Mouse (Mus musculus) E14TG2a.4 (cell line): ENCODE measurements around the gene Clybl.
A peak's percentile ranks its signal among the peaks of the same experiment; 100 is the strongest.

Experiments
- H3K27me3 ChIP-seq: 2 replicates; pipeline ENCODE4 v1.6.1; 2014; ENCODE audit warnings: low read length, control low read depth; ENCODE audit not compliant: insufficient read depth
- H3K36me3 ChIP-seq: 2 replicates; pipeline ENCODE4 v1.6.1; 2014; ENCODE audit warnings: low read length, control low read depth; ENCODE audit not compliant: insufficient read depth
- H3K4me1 ChIP-seq: replicated peaks from 2 replicates; pipeline ENCODE4 v1.6.1; 2014; ENCODE audit warnings: low read depth, low read length, control low read depth
- H3K4me3 ChIP-seq: replicated peaks from 2 replicates; pipeline ENCODE4 v1.5.1; 2014; ENCODE audit warnings: mild to moderate bottlenecking, low read length
- H3K9me3 ChIP-seq: 2 replicates; pipeline ENCODE4 v1.6.1; 2014; ENCODE audit warnings: low read length, control low read depth
- CTCF ChIP-seq: conservative IDR thresholded peaks from 2 replicates; pipeline ENCODE4 v1.5.1; 2014; ENCODE audit warnings: low read length
- NANOG ChIP-seq: IDR thresholded peaks from 2 replicates; pipeline ENCODE4 v1.6.1; 2014; ENCODE audit warnings: borderline replicate concordance, low read length, mixed read lengths
- POU5F1 ChIP-seq: IDR thresholded peaks from 2 replicates; pipeline ENCODE4 v1.6.1; 2014; ENCODE audit warnings: low read length, borderline replicate concordance

Gene Clybl

DNA sequence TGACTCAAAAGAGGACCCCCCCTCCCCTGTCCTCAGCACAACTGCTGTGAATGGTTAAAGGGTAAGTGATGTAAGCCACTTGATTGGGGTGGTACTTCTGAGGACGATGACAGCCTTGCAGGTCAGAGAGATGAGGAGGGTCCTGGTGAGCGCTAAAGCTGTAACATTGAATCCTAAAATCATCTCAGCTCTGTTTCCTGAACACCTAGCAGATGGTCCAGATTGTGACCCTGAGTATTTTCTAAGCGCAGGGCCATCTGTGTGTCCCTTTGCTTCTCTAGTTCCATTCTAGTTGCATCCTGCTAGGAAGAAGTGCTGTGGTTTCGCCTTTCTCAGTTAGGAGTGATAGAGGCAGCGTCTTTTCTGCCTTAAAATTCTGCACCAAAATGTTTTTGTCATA lies 158.6 kb downstream of the Clybl start:
- Histone ChIP-seq H3K4me3 (no peak overlapping the region), H3K4me1 (peaks cover 58% of the 10 kb centered on the region), H3K9me3 (peaks cover 13% of the 10 kb centered on the region), H3K36me3 (0 out of 2 replicates have a peak, but pooled peaks cover 3% of the 10 kb centered on the region), H3K27me3 (peaks cover 13% of the 10 kb centered on the region; the same call in 1 of the 2 replicates)
- TF ChIP-seq POU5F1 (no peak), NANOG (no peak), CTCF (no peak)

DNA sequence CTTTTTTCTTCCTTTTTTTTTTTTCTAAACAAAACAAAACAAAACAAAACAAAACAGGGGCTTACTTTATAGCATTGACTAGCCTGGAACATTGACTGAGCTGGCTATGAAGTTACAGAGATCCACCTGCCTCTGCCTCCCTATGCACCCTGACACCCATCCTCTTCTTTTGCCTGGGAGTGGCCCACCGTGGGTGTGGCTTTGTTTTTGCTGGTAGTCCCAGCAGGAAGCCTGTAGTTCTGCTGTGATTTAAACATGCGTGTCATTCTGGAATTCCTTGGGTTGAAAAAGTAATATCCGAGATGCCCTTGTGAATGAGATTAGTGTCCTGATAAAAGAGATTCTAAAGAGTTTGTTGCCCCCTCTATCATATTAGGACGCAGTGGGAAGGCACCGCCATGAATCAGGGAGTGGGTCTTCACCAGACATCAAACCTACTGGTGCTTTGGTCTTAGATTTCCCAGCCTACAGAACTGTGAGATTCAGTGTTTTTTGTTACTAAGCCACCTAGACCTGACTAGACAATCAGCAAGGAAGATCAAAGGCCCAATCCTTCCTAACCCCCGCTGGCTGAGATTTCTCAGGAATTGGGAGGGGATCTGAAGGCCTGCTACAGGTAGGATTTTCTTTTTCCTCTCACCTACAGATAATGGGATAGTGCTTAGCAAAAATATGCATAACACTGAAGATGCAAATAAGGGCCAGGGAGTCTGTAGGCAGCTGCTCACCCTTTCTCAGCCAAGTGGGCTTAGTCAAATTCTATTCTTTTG lies 160.3 kb downstream of the Clybl start:
- Histone ChIP-seq H3K4me1 (peaks cover 65% of the 10 kb centered on the region), H3K4me3 (peak overlapping the region; percentile 33; the same call in 1 of the 2 replicates), H3K27me3 (peaks cover 13% of the 10 kb centered on the region; the same call in 1 of the 2 replicates), H3K36me3 (0 out of 2 replicates have a peak, but pooled peaks cover 3% of the 10 kb centered on the region), H3K9me3 (peaks cover 14% of the 10 kb centered on the region)
- TF ChIP-seq CTCF = no peak
- TF ChIP-seq POU5F1 = peak; percentile 89
- peak; percentile 69 for TF ChIP-seq NANOG

DNA sequence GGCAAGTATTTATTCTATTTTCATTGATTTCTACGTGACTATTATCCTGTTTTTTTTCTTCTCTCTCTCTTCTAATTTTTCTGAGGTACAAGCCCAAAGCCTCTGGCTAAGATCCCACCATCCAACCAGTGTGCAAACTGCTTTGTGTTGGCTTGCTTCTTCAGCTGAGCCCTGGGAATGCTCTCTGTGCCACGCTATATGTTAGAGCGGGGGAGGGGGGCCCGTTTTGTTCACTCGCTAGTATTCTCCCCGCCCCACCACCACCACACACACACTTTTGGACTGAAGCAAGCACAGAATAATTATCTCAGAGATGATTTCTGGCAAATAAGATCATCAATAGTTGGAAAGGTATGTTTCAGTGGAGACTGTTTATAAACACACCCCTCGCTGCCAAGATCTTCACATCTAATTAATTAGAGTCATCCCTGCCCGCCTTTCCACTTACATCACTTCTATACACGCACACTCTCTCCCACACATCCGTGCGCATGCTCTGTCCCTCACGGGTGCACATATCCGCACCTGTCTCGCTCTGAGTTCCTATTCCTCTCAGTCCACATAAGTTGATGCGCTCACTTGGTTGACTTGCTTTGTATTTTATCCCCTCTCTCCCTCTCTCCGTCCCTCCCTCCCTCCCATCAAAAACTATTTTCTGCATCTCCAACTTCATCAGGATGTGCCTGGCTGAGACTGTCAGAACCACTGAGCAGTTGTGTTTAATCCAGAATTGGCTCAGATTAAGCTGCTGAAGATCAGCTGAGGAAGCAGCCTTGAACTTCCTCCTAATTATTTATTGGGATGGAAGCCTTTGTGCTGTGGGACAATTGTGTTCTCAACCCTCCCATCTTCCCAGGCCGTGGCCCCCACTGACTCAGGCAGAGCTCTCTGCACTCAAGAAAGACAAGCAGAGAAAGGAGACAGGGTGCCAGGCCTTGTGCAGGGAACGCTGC lies 163.0 kb downstream of the Clybl start:
- Histone ChIP-seq H3K27me3 (no peaks in the 10 kb centered on the region), H3K36me3 (no peaks in the 10 kb centered on the region), H3K4me3 (no peak overlapping the region), H3K9me3 (peaks cover 14% of the 10 kb centered on the region), H3K4me1 (peaks cover 52% of the 10 kb centered on the region)
- TF ChIP-seq POU5F1 = no peak
- no peak for TF ChIP-seq NANOG
- TF ChIP-seq CTCF = no peak

- H3K9me3 ChIP-seq = peaks cover 14% of the 10 kb centered on the region
- no peak overlapping the region for H3K4me3 ChIP-seq
- H3K36me3 ChIP-seq = no peaks in the 10 kb centered on the region
- H3K27me3 ChIP-seq = no peaks in the 10 kb centered on the region
- TF ChIP-seq CTCF (no peak), POU5F1 (no peak)
- H3K4me1 ChIP-seq = peaks cover 18% of the 10 kb centered on the region
These were observed 166.6 kb downstream of the Clybl start for GRCm38 (mm10) chr14:122348069-122348468.

- H3K4me1 ChIP-seq = peaks cover 17% of the 10 kb centered on the region
These were observed 167.8 kb downstream of the Clybl start for GRCm38 (mm10) chr14:122349326-122349725.

GRCm38 (mm10) chr14:122349761-122350160 lies 168.3 kb downstream of the Clybl start:
- TF ChIP-seq CTCF = no peak
- TF ChIP-seq POU5F1 = no peak
- TF ChIP-seq NANOG = no peak
- H3K36me3 ChIP-seq = no peaks in the 10 kb centered on the region
- H3K4me1 ChIP-seq = peaks cover 17% of the 10 kb centered on the region
- no peak overlapping the region for H3K4me3 ChIP-seq
- peaks cover 5% of the 10 kb centered on the region for H3K9me3 ChIP-seq
- no peaks in the 10 kb centered on the region for H3K27me3 ChIP-seq

More at GRCm38 (mm10) chr14:122349326-122349725, 167.8 kb downstream of the Clybl start:
- no peak overlapping the region for H3K4me3 ChIP-seq
- peaks cover 10% of the 10 kb centered on the region for H3K9me3 ChIP-seq
- TF ChIP-seq POU5F1 = no peak
- TF ChIP-seq NANOG = no peak
- no peak for TF ChIP-seq CTCF
- H3K27me3 ChIP-seq = no peaks in the 10 kb centered on the region
- H3K36me3 ChIP-seq = no peaks in the 10 kb centered on the region

DNA sequence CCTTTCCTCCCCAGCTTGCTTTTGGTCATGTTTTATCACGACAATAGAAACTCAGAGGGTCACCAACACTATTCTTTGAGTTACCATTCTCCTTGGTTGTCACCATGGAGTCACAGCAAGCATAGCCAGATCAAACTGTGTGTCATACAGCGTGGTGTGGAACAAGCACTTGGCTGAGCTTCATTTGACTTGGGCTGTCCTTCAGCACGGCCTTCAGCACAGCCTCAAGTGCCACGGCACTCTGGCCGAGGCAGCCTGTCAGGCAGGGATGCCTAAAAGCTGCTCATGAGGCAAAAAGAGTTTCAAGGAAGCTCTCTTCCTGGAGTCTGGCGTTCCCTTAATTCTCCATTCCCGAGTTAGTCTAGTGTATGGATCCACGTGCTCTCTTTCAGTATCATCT lies 169.3 kb downstream of the Clybl start:
- Histone ChIP-seq H3K27me3 (no peaks in the 10 kb centered on the region), H3K36me3 (no peaks in the 10 kb centered on the region), H3K4me3 (no peak overlapping the region), H3K9me3 (no peaks in the 10 kb centered on the region; the same call in 1 of the 2 replicates), H3K4me1 (peaks cover 8% of the 10 kb centered on the region)
- no peak for TF ChIP-seq CTCF
- TF ChIP-seq POU5F1 = no peak
- TF ChIP-seq NANOG = no peak

GRCm38 (mm10) chr14:122357316-122357715 lies 175.8 kb downstream of the Clybl start:
- TF ChIP-seq CTCF (no peak), POU5F1 (no peak), NANOG (no peak)
- no peaks in the 10 kb centered on the region; the same call in 1 of the 2 replicates for H3K9me3 ChIP-seq
- no peaks in the 10 kb centered on the region for H3K36me3 ChIP-seq
- peaks cover 5% of the 10 kb centered on the region; the same call in 1 of the 2 replicates for H3K27me3 ChIP-seq
- H3K4me1 ChIP-seq = peaks cover 39% of the 10 kb centered on the region
- H3K4me3 ChIP-seq = no peak overlapping the region
